Mouse (Mus musculus) heart, adult 2 months (tissue): Measurements from ENCODE around the gene Apopt1.

Experiments used
- CTCF ChIP-seq: fragments of 200-600 bp; IDR thresholded peaks from 2 replicates; pipeline ENCODE4 v1.8.1; 2022; ENCODE audit warnings: antibody characterized with exemption, mild to moderate bottlenecking, moderate library complexity
- EP300 ChIP-seq: fragments of 200-500 bp; IDR thresholded peaks from 2 replicates; pipeline ENCODE4 v1.6.1; 2011; ENCODE audit warnings: low read depth, low read length, control low read depth; ENCODE audit not compliant: insufficient read depth
- POLR2A ChIP-seq: fragments of 200-500 bp; IDR thresholded peaks from 2 replicates; pipeline ENCODE4 v1.6.1; 2011; ENCODE audit warnings: mild to moderate bottlenecking, low read depth, low read length, control low read depth; ENCODE audit not compliant: insufficient read depth

DNA sequence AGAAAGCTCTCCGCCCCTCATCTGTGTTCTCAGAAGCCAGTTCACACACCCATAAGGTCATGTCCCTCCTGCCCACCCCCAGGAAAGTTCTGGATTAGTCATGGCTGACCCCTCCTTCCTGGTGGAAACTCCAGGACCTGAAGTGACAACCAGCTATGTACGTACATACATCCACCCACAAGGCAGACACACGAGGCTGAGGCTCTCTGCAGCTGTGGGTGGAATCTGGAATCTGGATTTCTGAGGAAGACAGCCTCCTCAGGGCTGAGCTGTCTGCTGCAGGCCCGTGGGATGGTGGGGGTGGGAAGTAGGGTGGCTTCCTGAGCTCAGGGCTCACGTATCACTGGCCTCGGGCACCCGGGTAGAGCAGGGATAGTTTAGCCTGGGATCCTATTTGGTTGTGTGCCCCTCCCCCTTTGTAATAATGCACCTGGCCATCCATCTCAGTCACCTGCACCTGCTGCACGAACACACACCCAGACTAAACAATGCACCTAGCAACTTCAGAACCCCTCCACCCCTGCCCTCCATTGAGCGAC lies 12.1 kb upstream of the Apopt1 start:
- TF ChIP-seq EP300 (no peak), CTCF (no peak), POLR2A (no peak)
